Mouse (Mus musculus): ENCODE measurements around the gene Col4a2. TPM values are rescaled to one million over a fixed set of nuclear protein-coding genes. Genes with fewer than 3 reads are reported as not detected.

The Col4a2 gene
- polyA plus RNA-seq, 1 experiment = 0.14 TPM

DNA sequence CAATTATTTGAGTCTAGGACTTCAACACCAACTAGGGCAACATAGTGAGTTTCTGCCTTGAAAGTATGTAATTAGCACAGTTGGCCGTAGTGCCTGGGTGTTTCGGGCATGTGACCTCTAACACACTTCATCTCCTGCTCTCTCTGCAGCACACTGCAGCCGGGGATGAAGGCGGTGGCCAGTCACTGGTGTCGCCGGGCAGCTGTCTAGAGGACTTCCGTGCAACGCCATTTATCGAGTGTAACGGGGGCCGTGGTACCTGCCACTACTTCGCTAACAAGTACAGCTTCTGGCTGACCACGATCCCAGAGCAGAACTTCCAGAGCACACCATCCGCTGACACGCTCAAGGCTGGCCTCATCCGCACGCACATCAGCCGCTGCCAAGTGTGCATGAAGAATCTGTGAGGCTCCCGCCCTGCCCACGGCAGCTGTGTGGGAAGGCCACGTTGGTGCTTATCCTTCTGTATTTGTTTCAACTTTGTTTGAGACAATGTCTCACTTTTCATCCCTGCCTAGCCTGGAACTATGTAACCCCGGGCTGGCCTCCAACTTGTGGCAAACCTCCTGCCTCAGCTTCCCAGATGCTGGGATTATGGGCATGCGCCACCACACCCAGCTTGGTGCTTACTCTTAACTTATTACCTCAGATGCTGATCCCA, 135.4 kb downstream of the Col4a2 start:
- no peaks in the 10 kb centered on the region for H3K27me3 ChIP-seq (ENCODE audit: control insufficient read depth)
- peaks cover 20% of the 10 kb centered on the region for H3K4me1 ChIP-seq (ENCODE audit: control insufficient read depth)
- no peaks in the 10 kb centered on the region for H3K9me3 ChIP-seq (ENCODE audit: control insufficient read depth, low read length)
- TF ChIP-seq GATA1 (IDR thresholded peaks at IDR 0.05; ENCODE audit: low read length) (no peak), TAL1 (IDR thresholded peaks at IDR 0.05; ENCODE audit: low read length) (no peak)
- no peak overlapping the region for H3K4me3 ChIP-seq (replicated peaks)
- peaks cover 3% of the 10 kb centered on the region; the same call in 1 of the 2 replicates for H3K36me3 ChIP-seq (ENCODE audit: control insufficient read depth)

DNA sequence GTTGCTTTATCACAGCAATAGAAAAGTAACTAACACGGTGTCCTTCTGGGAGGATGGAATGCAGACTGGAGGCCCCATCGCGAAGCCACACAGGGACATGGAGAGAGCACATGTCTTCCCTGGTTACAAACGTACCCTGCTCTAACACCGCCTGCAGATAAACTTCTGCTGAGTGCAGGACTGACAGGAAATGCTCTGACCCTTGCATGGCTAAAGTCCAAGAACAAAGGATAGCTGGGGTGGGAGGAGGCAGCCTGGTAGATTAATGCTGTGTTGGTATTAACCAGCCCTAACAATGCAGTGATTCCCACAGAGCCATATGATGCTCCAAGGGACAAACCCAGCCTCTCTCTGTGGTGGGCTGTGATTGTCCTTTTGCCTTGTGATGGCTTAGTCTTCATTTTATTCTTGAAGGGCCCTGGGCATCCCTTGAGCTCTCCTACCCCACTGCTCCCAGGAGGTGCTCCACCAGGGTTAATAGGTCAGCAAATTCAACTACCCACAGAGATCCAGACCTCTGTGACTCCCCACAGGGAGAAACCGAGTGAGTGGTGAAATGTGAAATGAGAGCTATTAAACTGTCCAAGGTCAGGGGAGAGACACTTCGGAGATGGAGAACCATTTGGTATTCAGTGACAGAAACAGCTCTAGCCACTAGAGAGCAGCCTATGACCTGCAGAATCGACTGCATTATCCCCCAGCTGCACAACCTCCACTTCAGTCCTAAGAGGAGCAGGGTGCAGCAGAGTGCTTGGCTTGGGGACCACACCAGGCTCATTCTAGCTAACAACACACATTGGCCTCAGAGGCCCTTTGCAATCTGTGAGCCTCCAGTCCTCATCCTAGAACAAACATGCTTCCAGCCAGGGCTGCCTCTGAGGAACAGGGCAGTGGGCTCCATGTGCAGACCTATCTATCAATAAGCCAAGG, 137.8 kb downstream of the Col4a2 start:
- no peak overlapping the region for H3K4me3 ChIP-seq (replicated peaks)
- TF ChIP-seq GATA1 (IDR thresholded peaks at IDR 0.05; ENCODE audit: low read length) (no peak), TAL1 (IDR thresholded peaks at IDR 0.05; ENCODE audit: low read length) (no peak)
- H3K36me3 ChIP-seq (ENCODE audit: control insufficient read depth) = peaks cover 3% of the 10 kb centered on the region; the same call in 1 of the 2 replicates
- H3K9me3 ChIP-seq (ENCODE audit: control insufficient read depth, low read length) = no peaks in the 10 kb centered on the region
- H3K4me1 ChIP-seq (ENCODE audit: control insufficient read depth) = no peaks in the 10 kb centered on the region
- no peaks in the 10 kb centered on the region for H3K27me3 ChIP-seq (ENCODE audit: control insufficient read depth)

DNA sequence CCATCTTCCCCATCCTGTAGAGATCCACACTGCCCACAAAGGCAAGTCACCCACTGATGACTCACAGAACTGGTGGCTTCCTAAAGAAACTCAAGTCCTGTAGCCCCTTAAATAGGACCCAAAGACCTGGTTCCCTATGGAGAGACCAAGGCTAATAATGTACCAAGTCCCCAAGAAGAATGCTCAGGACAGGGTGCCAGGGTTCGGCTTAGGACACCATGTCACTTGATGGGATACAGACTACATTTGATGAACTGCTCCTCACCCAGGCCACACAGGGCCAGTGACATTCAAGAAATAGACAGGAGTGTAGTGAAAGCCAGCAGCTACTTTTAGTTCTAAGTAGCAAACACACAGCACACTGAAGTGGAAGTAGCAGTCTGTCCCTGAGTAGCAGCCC, 139.5 kb downstream of the Col4a2 start:
- H3K36me3 ChIP-seq (ENCODE audit: control insufficient read depth) = no peaks in the 10 kb centered on the region; the same call in 1 of the 2 replicates
- TF ChIP-seq GATA1 (IDR thresholded peaks at IDR 0.05; ENCODE audit: low read length) = no peak
- no peak for TF ChIP-seq TAL1 (IDR thresholded peaks at IDR 0.05; ENCODE audit: low read length)
- no peak overlapping the region for H3K4me3 ChIP-seq (replicated peaks)
- H3K9me3 ChIP-seq (ENCODE audit: control insufficient read depth, low read length) = no peaks in the 10 kb centered on the region
- H3K27me3 ChIP-seq (ENCODE audit: control insufficient read depth) = no peaks in the 10 kb centered on the region
- H3K4me1 ChIP-seq (ENCODE audit: control insufficient read depth) = no peaks in the 10 kb centered on the region

DNA sequence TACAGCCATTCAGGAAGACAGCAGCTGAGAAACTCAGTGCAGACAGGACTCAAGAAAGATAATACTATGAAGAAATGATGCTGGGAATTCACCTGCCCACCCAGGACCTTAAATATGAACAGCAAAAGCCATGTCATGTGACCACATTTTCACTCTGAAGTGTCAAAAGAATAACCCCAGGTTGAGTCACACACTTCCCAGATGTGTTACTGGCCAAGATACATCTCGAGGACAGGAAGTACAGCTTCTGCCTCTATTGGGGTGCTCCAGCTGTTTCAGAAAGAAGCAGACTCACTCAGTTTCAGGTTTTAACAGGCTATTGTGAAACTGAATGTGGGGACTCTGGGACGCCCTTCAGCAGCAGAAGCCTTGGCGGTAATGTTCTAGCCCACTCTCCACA, 140.0 kb downstream of the Col4a2 start:
- no peaks in the 10 kb centered on the region; the same call in 1 of the 2 replicates for H3K36me3 ChIP-seq (ENCODE audit: control insufficient read depth)
- no peak overlapping the region for H3K4me3 ChIP-seq (replicated peaks)
- no peaks in the 10 kb centered on the region for H3K4me1 ChIP-seq (ENCODE audit: control insufficient read depth)
- H3K27me3 ChIP-seq (ENCODE audit: control insufficient read depth) = no peaks in the 10 kb centered on the region
- no peaks in the 10 kb centered on the region for H3K9me3 ChIP-seq (ENCODE audit: control insufficient read depth, low read length)
- TF ChIP-seq GATA1 (IDR thresholded peaks at IDR 0.05; ENCODE audit: low read length) (no peak), TAL1 (IDR thresholded peaks at IDR 0.05; ENCODE audit: low read length) (no peak)

DNA sequence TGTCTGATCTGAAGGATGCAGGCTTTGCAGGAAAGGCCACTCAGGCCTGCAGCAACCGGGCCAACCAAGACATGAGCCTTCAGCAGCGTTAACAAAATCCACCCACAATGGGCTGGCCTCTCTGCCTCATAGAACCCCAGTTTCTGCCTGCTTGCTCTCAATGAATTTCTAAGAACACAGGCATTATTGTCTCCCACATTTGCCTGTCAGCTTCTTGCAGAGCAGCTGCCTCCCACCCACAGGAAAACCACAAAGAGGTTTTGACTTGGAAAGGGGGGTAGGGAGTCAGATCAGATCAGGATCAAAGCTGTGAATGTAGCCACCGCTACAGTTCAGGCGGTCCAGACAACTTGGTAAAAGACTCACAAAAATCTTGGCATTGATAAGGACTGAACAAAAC, 140.4 kb downstream of the Col4a2 start:
- Histone ChIP-seq H3K9me3 (ENCODE audit: control insufficient read depth, low read length) (no peaks in the 10 kb centered on the region), H3K4me1 (ENCODE audit: control insufficient read depth) (no peaks in the 10 kb centered on the region; the same call in 1 of the 2 replicates), H3K4me3 (replicated peaks) (no peak overlapping the region), H3K36me3 (ENCODE audit: control insufficient read depth) (no peaks in the 10 kb centered on the region; the same call in 1 of the 2 replicates), H3K27me3 (ENCODE audit: control insufficient read depth) (no peaks in the 10 kb centered on the region)
- no peak for TF ChIP-seq TAL1 (IDR thresholded peaks at IDR 0.05; ENCODE audit: low read length)
- TF ChIP-seq GATA1 (IDR thresholded peaks at IDR 0.05; ENCODE audit: low read length) = no peak

DNA sequence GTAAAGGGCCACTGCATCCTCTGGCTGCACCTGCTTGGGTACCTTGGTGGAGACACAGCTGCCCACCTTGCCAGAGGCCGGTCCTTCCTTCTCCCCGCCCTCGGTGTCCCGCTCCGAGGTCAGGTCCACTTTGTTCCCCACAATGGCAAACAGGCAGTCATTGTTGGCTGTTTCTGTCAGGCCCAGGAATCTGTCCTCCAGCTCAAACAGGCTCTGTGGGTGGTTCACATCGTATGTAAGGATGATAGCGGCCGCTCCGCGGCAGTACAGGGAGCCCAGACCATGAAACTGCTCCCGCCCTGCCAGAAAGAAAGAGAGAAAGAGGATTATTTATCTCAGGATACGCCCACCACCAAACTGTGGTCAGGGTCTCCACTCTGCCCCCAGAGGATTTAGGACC, 141.6 kb downstream of the Col4a2 start:
- TF ChIP-seq GATA1 (IDR thresholded peaks at IDR 0.05; ENCODE audit: low read length) = no peak
- no peak for TF ChIP-seq TAL1 (IDR thresholded peaks at IDR 0.05; ENCODE audit: low read length)
- H3K4me1 ChIP-seq (ENCODE audit: control insufficient read depth) = peaks cover 2% of the 10 kb centered on the region
- H3K9me3 ChIP-seq (ENCODE audit: control insufficient read depth, low read length) = no peaks in the 10 kb centered on the region
- no peaks in the 10 kb centered on the region; the same call in 1 of the 2 replicates for H3K36me3 ChIP-seq (ENCODE audit: control insufficient read depth)
- H3K27me3 ChIP-seq (ENCODE audit: control insufficient read depth) = no peaks in the 10 kb centered on the region
- no peak overlapping the region for H3K4me3 ChIP-seq (replicated peaks)

DNA sequence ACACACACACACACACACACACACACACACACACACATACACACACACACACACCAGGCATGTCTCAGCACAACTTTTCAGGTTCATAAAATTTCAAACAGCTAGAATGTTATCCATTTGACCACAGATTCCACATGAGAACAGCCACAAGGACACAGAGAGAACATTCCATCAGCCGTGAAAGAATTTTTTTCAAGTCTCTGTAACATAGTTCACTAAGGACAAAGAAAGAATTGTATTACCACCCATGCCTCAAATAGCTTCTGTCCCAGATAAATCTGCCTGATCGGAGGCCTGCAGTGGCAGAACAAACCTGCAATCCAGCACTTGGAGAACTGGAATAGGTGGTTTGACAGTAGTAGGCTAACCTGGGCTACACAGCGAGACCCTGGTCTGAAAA, 144.7 kb downstream of the Col4a2 start:
- Histone ChIP-seq H3K27me3 (ENCODE audit: control insufficient read depth) (no peaks in the 10 kb centered on the region), H3K36me3 (ENCODE audit: control insufficient read depth) (no peaks in the 10 kb centered on the region; the same call in 1 of the 2 replicates)
- no peak for TF ChIP-seq GATA1 (IDR thresholded peaks at IDR 0.05; ENCODE audit: low read length)
- no peak for TF ChIP-seq TAL1 (IDR thresholded peaks at IDR 0.05; ENCODE audit: low read length)

DNA sequence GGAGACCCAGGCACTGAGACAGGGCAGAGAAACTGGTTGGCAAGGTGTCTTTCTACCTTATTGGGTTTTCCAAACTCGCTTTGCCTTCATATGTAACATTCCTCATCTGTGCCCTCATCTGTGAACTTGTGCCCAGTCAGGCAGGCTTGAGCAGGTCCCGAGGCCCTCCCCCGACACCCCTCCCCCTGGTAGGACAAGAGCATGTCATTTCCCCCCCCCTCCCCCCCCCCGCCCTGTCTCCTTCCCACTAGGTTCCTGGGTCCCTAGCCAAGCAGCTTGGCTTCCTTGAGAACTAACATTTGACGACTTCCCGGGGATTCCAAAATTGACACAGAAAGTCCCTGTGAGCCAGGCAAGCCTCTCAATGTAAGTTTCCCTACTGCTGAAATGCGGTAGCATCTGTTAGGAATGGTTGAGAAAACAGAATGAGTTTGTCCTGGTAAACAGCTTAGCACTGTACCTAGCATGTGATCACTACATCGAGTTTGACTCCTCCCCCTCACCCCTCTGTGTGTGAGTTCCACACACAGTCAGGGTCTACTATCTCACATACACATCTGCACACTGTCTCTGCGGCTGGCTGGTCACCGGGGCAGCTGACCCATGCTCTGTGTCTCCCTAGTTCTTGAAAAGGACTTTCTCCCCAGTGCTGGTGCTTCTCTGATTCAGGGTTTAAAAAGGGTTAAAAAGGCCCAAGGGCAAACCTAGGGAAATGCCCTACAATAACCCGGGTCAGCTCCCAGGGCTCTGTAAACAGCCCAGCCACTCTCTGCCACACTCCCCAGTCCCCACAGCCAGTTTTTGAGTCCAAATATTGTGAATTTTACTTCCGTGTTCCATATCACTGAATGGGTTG, 145.6 kb downstream of the Col4a2 start:
- Histone ChIP-seq H3K9me3 (ENCODE audit: control insufficient read depth, low read length) (no peaks in the 10 kb centered on the region), H3K36me3 (ENCODE audit: control insufficient read depth) (no peaks in the 10 kb centered on the region; the same call in 1 of the 2 replicates), H3K4me3 (replicated peaks) (no peak overlapping the region), H3K4me1 (ENCODE audit: control insufficient read depth) (peaks cover 2% of the 10 kb centered on the region), H3K27me3 (ENCODE audit: control insufficient read depth) (no peaks in the 10 kb centered on the region)
- TF ChIP-seq TAL1 (IDR thresholded peaks at IDR 0.05; ENCODE audit: low read length) (no peak), GATA1 (IDR thresholded peaks at IDR 0.05; ENCODE audit: low read length) (no peak)

More for the DNA sequence above, 144.7 kb downstream of the Col4a2 start:
- Histone ChIP-seq H3K4me3 (replicated peaks) (no peak overlapping the region), H3K9me3 (ENCODE audit: control insufficient read depth, low read length) (no peaks in the 10 kb centered on the region), H3K4me1 (ENCODE audit: control insufficient read depth) (peaks cover 2% of the 10 kb centered on the region)

Data from erythroblast, embryonic 14.5 days (primary cell).